Mouse (Mus musculus) lung, embryonic 15.5 days (tissue): ENCODE measurements around the gene Pde4d. TPM values are rescaled to one million over a fixed set of nuclear protein-coding genes. Genes with fewer than 3 reads are reported as not detected.
A peak's percentile ranks its signal among the peaks of the same experiment; 100 is the strongest.

Experiments used
- ATAC-seq: fragments of 200-750 bp; cut with Nextera tagmentation; 2 replicates; pipeline ENCODE4 v1.8.0; 2017; ENCODE audit warnings: moderate number of reproducible peaks, borderline replicate concordance; ENCODE audit not compliant: low FRiP score, low TSS enrichment; ENCODE audit errors: extremely low read depth
- H3K27ac ChIP-seq: fragments of 300-500 bp; sonication (generic); 2 replicates; pipeline ENCODE4 v1.5.1; 2015; ENCODE audit warnings: moderate library complexity, mild to moderate bottlenecking, inconsistent platforms
- H3K27me3 ChIP-seq: fragments of 300-500 bp; sonication (generic); 2 replicates; pipeline ENCODE4 v1.6.1; 2015; ENCODE audit warnings: inconsistent platforms
- H3K36me3 ChIP-seq: fragments of 300-500 bp; sonication (generic); 2 replicates; pipeline ENCODE4 v1.6.1; 2015; ENCODE audit warnings: inconsistent platforms
- H3K4me1 ChIP-seq: fragments of 300-500 bp; sonication (generic); 2 replicates; pipeline ENCODE4 v1.6.1; 2015; ENCODE audit warnings: inconsistent platforms
- H3K4me2 ChIP-seq: fragments of 300-500 bp; sonication (generic); 2 replicates; pipeline ENCODE4 v1.6.1; 2015; ENCODE audit warnings: inconsistent platforms, mild to moderate bottlenecking, moderate library complexity
- H3K4me3 ChIP-seq: fragments of 300-500 bp; sonication (generic); 2 replicates; pipeline ENCODE4 v1.5.1; 2015; ENCODE audit warnings: mild to moderate bottlenecking, inconsistent platforms
- H3K9ac ChIP-seq: fragments of 300-500 bp; sonication (generic); 2 replicates; pipeline ENCODE4 v1.6.1; 2015; ENCODE audit warnings: inconsistent platforms
- H3K9me3 ChIP-seq: fragments of 300-500 bp; sonication (generic); 2 replicates; pipeline ENCODE4 v1.6.1; 2016; ENCODE audit warnings: inconsistent platforms
- WGBS: fragments of 180-500 bp; shearing (Covaris S2); methylation state at CpG from one replicate; pipeline ENCODE4 v1.1.7; 2015; 5-methylcytosine and 5-hydroxymethylcytosine counted together
- microRNA counts: library from miRNA; unstranded; fragments of <30 nt; microRNA quantifications from one replicate; lab custom pipeline; 2016
- microRNA-seq: library from miRNA; unstranded; fragments of <30 nt; microRNA quantifications from one replicate; pipeline ENCODE4, GENCODE M21; 2016
- polyA plus RNA-seq: library from polyadenylated mRNA; unstranded; fragments of >200 nt; fragmentation: Nextera tagmentation; extraction: Ambion mirVana; gene quantifications from 2 replicates; pipeline ENCODE4 v1.2.1, GENCODE M21; 2015

Gene Pde4d
- polyA plus RNA-seq, 1 experiment from 2014 or later, result 18.2 TPM

GRCm38 (mm10) chr13:109951466-109951865 lies 1501.7 kb downstream of the Pde4d start:
- Histone ChIP-seq H3K36me3 (peaks cover 37% of the 10 kb centered on the region), H3K4me3 (no peak overlapping the region), H3K9me3 (no peaks in the 10 kb centered on the region), H3K4me2 (no peak overlapping the region), H3K27ac (no peak overlapping the region), H3K27me3 (no peaks in the 10 kb centered on the region), H3K9ac (no peak overlapping the region), H3K4me1 (no peaks in the 10 kb centered on the region)
- ATAC-seq, result no peak
- 51% methylated on average over 14 of the region's 14 CpGs for WGBS

- H3K4me3 ChIP-seq, result no peak overlapping the region
- H3K9me3 ChIP-seq, result no peaks in the 10 kb centered on the region
- 88% methylated on average over 8 of the region's 8 CpGs for WGBS
- no peak overlapping the region for H3K27ac ChIP-seq
- H3K4me2 ChIP-seq, result no peak overlapping the region
- H3K27me3 ChIP-seq, result no peaks in the 10 kb centered on the region
- no peak for ATAC-seq
- H3K9ac ChIP-seq, result no peak overlapping the region
- H3K36me3 ChIP-seq, result peaks cover 29% of the 10 kb centered on the region
- no peaks in the 10 kb centered on the region for H3K4me1 ChIP-seq
These were observed 1504.4 kb downstream of the Pde4d start for GRCm38 (mm10) chr13:109954189-109954588.

GRCm38 (mm10) chr13:109957953-109958352 lies 1508.2 kb downstream of the Pde4d start:
- WGBS, result 41% methylated on average over 4 of the region's 4 CpGs
- H3K4me2 ChIP-seq, result no peak overlapping the region
- no peak overlapping the region for H3K27ac ChIP-seq
- no peaks in the 10 kb centered on the region for H3K27me3 ChIP-seq
- no peak for ATAC-seq
- H3K9me3 ChIP-seq, result no peaks in the 10 kb centered on the region
- H3K9ac ChIP-seq, result no peak overlapping the region
- no peak overlapping the region for H3K4me3 ChIP-seq
- no peaks in the 10 kb centered on the region for H3K4me1 ChIP-seq
- peaks cover 5% of the 10 kb centered on the region for H3K36me3 ChIP-seq

- no peak for ATAC-seq
- Histone ChIP-seq H3K9me3 (no peaks in the 10 kb centered on the region), H3K9ac (no peak overlapping the region), H3K36me3 (no peaks in the 10 kb centered on the region), H3K4me1 (no peaks in the 10 kb centered on the region), H3K4me3 (no peak overlapping the region), H3K4me2 (no peak overlapping the region), H3K27me3 (no peaks in the 10 kb centered on the region), H3K27ac (no peak overlapping the region)
- 68% methylated on average over 10 of the region's 10 CpGs for WGBS
These were observed 1533.2 kb downstream of the Pde4d start for GRCm38 (mm10) chr13:109982821-109983443.

- no peak overlapping the region for H3K4me2 ChIP-seq
- H3K27ac ChIP-seq, result no peak overlapping the region
- WGBS, result 76% methylated on average over 5 of the region's 5 CpGs
- no peaks in the 10 kb centered on the region for H3K36me3 ChIP-seq
- ATAC-seq, result no peak
- H3K27me3 ChIP-seq, result no peaks in the 10 kb centered on the region
- H3K9ac ChIP-seq, result no peak overlapping the region
- no peaks in the 10 kb centered on the region for H3K9me3 ChIP-seq
- H3K4me1 ChIP-seq, result no peaks in the 10 kb centered on the region
- no peak overlapping the region for H3K4me3 ChIP-seq
These were observed 1535.7 kb downstream of the Pde4d start for GRCm38 (mm10) chr13:109985411-109985810.

GRCm38 (mm10) chr13:109985892-109986291 lies 1536.1 kb downstream of the Pde4d start:
- H3K4me2 ChIP-seq, result no peak overlapping the region
- ATAC-seq, result no peak
- H3K9me3 ChIP-seq, result no peaks in the 10 kb centered on the region
- H3K27me3 ChIP-seq, result no peaks in the 10 kb centered on the region
- H3K27ac ChIP-seq, result no peak overlapping the region
- H3K9ac ChIP-seq, result no peak overlapping the region
- H3K4me3 ChIP-seq, result no peak overlapping the region
- no peaks in the 10 kb centered on the region for H3K4me1 ChIP-seq
- WGBS, result 49% methylated on average over 5 of the region's 5 CpGs
- H3K36me3 ChIP-seq, result no peaks in the 10 kb centered on the region

- 44% methylated on average over 5 of the region's 5 CpGs for WGBS
- H3K36me3 ChIP-seq, result no peaks in the 10 kb centered on the region
- H3K4me2 ChIP-seq, result no peak overlapping the region
- H3K4me3 ChIP-seq, result no peak overlapping the region
- H3K9me3 ChIP-seq, result no peaks in the 10 kb centered on the region
- H3K27ac ChIP-seq, result no peak overlapping the region
- no peaks in the 10 kb centered on the region for H3K27me3 ChIP-seq
- peak; percentile 86 for ATAC-seq
- H3K9ac ChIP-seq, result no peak overlapping the region
- H3K4me1 ChIP-seq, result peaks cover 10% of the 10 kb centered on the region; the same call in 1 of the 2 replicates
These were observed 1543.2 kb downstream of the Pde4d start for GRCm38 (mm10) chr13:109992775-109993505.

- no peak overlapping the region for H3K4me2 ChIP-seq
- H3K4me3 ChIP-seq, result no peak overlapping the region
- no peaks in the 10 kb centered on the region for H3K9me3 ChIP-seq
- no peaks in the 10 kb centered on the region for H3K27me3 ChIP-seq
- H3K36me3 ChIP-seq, result no peaks in the 10 kb centered on the region
- no peak overlapping the region for H3K27ac ChIP-seq
- ATAC-seq, result no peak
- peaks cover 10% of the 10 kb centered on the region; the same call in 1 of the 2 replicates for H3K4me1 ChIP-seq
- H3K9ac ChIP-seq, result no peak overlapping the region
- 63% methylated on average over 3 of the region's 3 CpGs for WGBS
These were observed 1544.6 kb downstream of the Pde4d start for GRCm38 (mm10) chr13:109994240-109994764.

- no peak overlapping the region for H3K9ac ChIP-seq
- 74% methylated on average over 3 of the region's 3 CpGs for WGBS
- H3K27me3 ChIP-seq, result no peaks in the 10 kb centered on the region; the same call in 1 of the 2 replicates
- H3K4me3 ChIP-seq, result no peak overlapping the region
- no peaks in the 10 kb centered on the region for H3K9me3 ChIP-seq
- H3K4me1 ChIP-seq, result no peaks in the 10 kb centered on the region
- H3K36me3 ChIP-seq, result no peaks in the 10 kb centered on the region
- no peak overlapping the region for H3K4me2 ChIP-seq
- H3K27ac ChIP-seq, result no peak overlapping the region
- ATAC-seq, result peak; percentile 42; the same call in 1 of the 2 replicates
These were observed 1552.3 kb downstream of the Pde4d start for GRCm38 (mm10) chr13:110002081-110002480.

MicroRNAs encoded within 50 kb of the gene (microRNA counts, 519-probe panel; counts per million panel counts)
- microRNA mmu-miR-1904 (lab: Ali Mortazavi, UCI), result 2,379 counts per million, percentile 40 among the panel's probes with 10 or more counts
- 19.7 counts per million for microRNA mmu-miR-582-3p (lab: Ali Mortazavi, UCI)
- 19.7 counts per million for microRNA mmu-miR-582-5p (lab: Ali Mortazavi, UCI)

Small RNA genes lying within 50 kb of the gene (microRNA-seq; reads per million reads assigned to microRNA genes)
- gene Mir1904 (not detected), gene Mir582 (17.4 reads per million, percentile 35 among the genes with 10 or more reads in this experiment)

Other genes with a start within 250 kb of the Pde4d start
- gene Elovl7, start 235.5 kb upstream of the Pde4d start, polyA plus RNA-seq, result 10.2 and 11.5 TPM in 2 replicates
- 13.4 and 15.2 TPM in 2 replicates for gene Depdc1b, start 133.6 kb upstream of the Pde4d start, polyA plus RNA-seq